Mouse (Mus musculus) adrenal gland, adult 2 months (tissue): ENCODE results near the gene Cops9. TPM values are rescaled to one million over a fixed set of nuclear protein-coding genes. Genes with fewer than 3 reads are reported as not detected.

Experiments
- DNase-seq: peaks from one replicate; pipeline ENCODE4 v3.0.0; 2021
- long read RNA-seq: library from polyadenylated mRNA; stranded (forward); transcript quantifications from one replicate; pipeline ENCODE4 v2.0.0, GENCODE M21; 2021
- polyA plus RNA-seq: library from polyadenylated mRNA; depleted of rRNA; stranded (reverse); fragments of >200 nt; gene quantifications from 2 replicates; pipeline ENCODE4 v1.2.3, GENCODE M21; 2012; rRNA removed
- total RNA-seq, 2 experiments: library from RNA; stranded (reverse); gene quantifications; 2 replicates each; pipeline ENCODE4 v1.2.3; 2021

Cops9 gene
- total RNA-seq (100 to 1,000 TPM; 320 to 351 TPM), polyA plus RNA-seq (51.9 and 62.0 TPM in 2 replicates)
- long read RNA-seq, transcript Cops9-201 (3 exons, 438 nt) = major isoform, 81 of 84 reads
- long read RNA-seq, partial matches to known transcripts = 1 of 84 reads
- long read RNA-seq, other reads (novel, unspliced or antisense) = 0 of 84 reads

GRCm38 (mm10) chr1:92641514-92642272, at the start of gene Cops9:
Gene Cops9, minus strand, starts transcription at chr1:92641985.
- DNase-seq = peak; percentile 95

GRCm38 (mm10) chr1:92691166-92691844, 49.5 kb upstream of the Cops9 start:
- DNase-seq = no peak

GRCm38 (mm10) chr1:92686994-92687393, 45.2 kb upstream of the Cops9 start:
- no peak for DNase-seq

- peak; percentile 54 for DNase-seq
Measured at GRCm38 (mm10) chr1:92683151-92683550, 41.4 kb upstream of the Cops9 start.

GRCm38 (mm10) chr1:92680668-92681603, 39.2 kb upstream of the Cops9 start:
- no peak for DNase-seq

GRCm38 (mm10) chr1:92678757-92679156, 37.0 kb upstream of the Cops9 start:
- no peak for DNase-seq

GRCm38 (mm10) chr1:92676676-92676975, 34.8 kb upstream of the Cops9 start:
- DNase-seq = no peak

GRCm38 (mm10) chr1:92675932-92676675, 34.3 kb upstream of the Cops9 start:
- DNase-seq = no peak

- DNase-seq = no peak
Measured at GRCm38 (mm10) chr1:92673258-92673782, 31.5 kb upstream of the Cops9 start.

GRCm38 (mm10) chr1:92671326-92671725, 29.5 kb upstream of the Cops9 start:
- DNase-seq = no peak

GRCm38 (mm10) chr1:92669430-92669829, 27.6 kb upstream of the Cops9 start:
- DNase-seq = peak; percentile 49

- DNase-seq = no peak
Measured at GRCm38 (mm10) chr1:92667106-92667505, 25.3 kb upstream of the Cops9 start.

- DNase-seq = no peak
Measured at GRCm38 (mm10) chr1:92659392-92659791, 17.6 kb upstream of the Cops9 start.

GRCm38 (mm10) chr1:92657025-92657820, 15.4 kb upstream of the Cops9 start:
- DNase-seq = peak; percentile 80

- no peak for DNase-seq
Measured at GRCm38 (mm10) chr1:92654676-92655075, 12.9 kb upstream of the Cops9 start.

GRCm38 (mm10) chr1:92653179-92653578, 11.4 kb upstream of the Cops9 start:
- DNase-seq = no peak

GRCm38 (mm10) chr1:92651467-92651866, 9.7 kb upstream of the Cops9 start:
- DNase-seq = no peak

- DNase-seq = peak; percentile 81
Measured at GRCm38 (mm10) chr1:92648673-92649072, 6.9 kb upstream of the Cops9 start, which contains the start of gene Otos. Gene Otos, minus strand, starts transcription at chr1:92648841.

GRCm38 (mm10) chr1:92648197-92648596, 6.4 kb upstream of the Cops9 start:
- no peak for DNase-seq

GRCm38 (mm10) chr1:92647752-92648151, 6.0 kb upstream of the Cops9 start:
- DNase-seq = peak; percentile 76
